Mouse (Mus musculus): ENCODE results near the gene Tmem56. TPM values are rescaled to one million over a fixed set of nuclear protein-coding genes. Genes with fewer than 3 reads are reported as not detected.

The Tmem56 gene
- polyA plus RNA-seq, 1 experiment from 2014 or later: 0.91 TPM

Other genes with a start within 250 kb of the Tmem56 start
- 5.4 and 6.6 TPM in 2 replicates for gene Rwdd3, start 111.4 kb downstream of the Tmem56 start, polyA plus RNA-seq (2014; fragmentation: Nextera tagmentation; extraction: Ambion mirVana)
- 43.0 and 46.8 TPM in 2 replicates for gene Alg14, start 8.7 kb upstream of the Tmem56 start, polyA plus RNA-seq (2014; fragmentation: Nextera tagmentation; extraction: Ambion mirVana)
- gene Cnn3, start 143.4 kb upstream of the Tmem56 start, polyA plus RNA-seq (2014; fragmentation: Nextera tagmentation; extraction: Ambion mirVana): 567 and 699 TPM in 2 replicates
- gene Slc44a3, start 249.3 kb upstream of the Tmem56 start, polyA plus RNA-seq (2014; fragmentation: Nextera tagmentation; extraction: Ambion mirVana): 29.6 and 34.4 TPM in 2 replicates